Mouse (Mus musculus) heart, adult 2 months (tissue): ENCODE results near the gene Ccdc127. TPM values are rescaled to one million over a fixed set of nuclear protein-coding genes. Genes with fewer than 3 reads are reported as not detected.
A peak's percentile ranks its signal among the peaks of the same experiment; 100 is the strongest.

Experiments
- DNase-seq, 2 experiments: peaks; one replicate each; pipeline ENCODE4 v3.0.0; 2021
- H3K27ac ChIP-seq: fragments of 200-600 bp; 2 replicates; pipeline ENCODE4 v1.8.1; 2022
- H3K27me3 ChIP-seq: fragments of 200-500 bp; 2 replicates; pipeline ENCODE4 v1.6.1; 2012; ENCODE audit warnings: mild to moderate bottlenecking, low read length, inconsistent platforms, mixed read lengths; ENCODE audit not compliant: control insufficient read depth, insufficient read depth
- H3K36me3 ChIP-seq: fragments of 200-500 bp; 2 replicates; pipeline ENCODE4 v1.6.1; 2012; ENCODE audit warnings: low read length, inconsistent platforms; ENCODE audit not compliant: control insufficient read depth, insufficient read depth
- H3K4me1 ChIP-seq: fragments of 200-500 bp; 2 replicates; pipeline ENCODE4 v1.6.1; 2011; ENCODE audit warnings: low read length; ENCODE audit not compliant: control insufficient read depth, insufficient read depth
- H3K4me3 ChIP-seq: fragments of 200-600 bp; 2 replicates; pipeline ENCODE4 v1.8.1; 2022
- H3K79me2 ChIP-seq: fragments of 200-500 bp; replicated peaks from 2 replicates; pipeline ENCODE4 v1.6.1; 2012; ENCODE audit warnings: mild to moderate bottlenecking, inconsistent platforms, low read length, moderate library complexity, mixed read lengths; ENCODE audit not compliant: control insufficient read depth, insufficient read depth
- H3K9ac ChIP-seq: fragments of 200-500 bp; 2 replicates; pipeline ENCODE4 v1.6.1; 2012; ENCODE audit warnings: low read depth, mild to moderate bottlenecking, control low read depth, inconsistent platforms, low read length, mixed read lengths
- CTCF ChIP-seq: fragments of 200-600 bp; IDR thresholded peaks from 2 replicates; pipeline ENCODE4 v1.8.1; 2022; ENCODE audit warnings: antibody characterized with exemption, mild to moderate bottlenecking, moderate library complexity
- EP300 ChIP-seq: fragments of 200-500 bp; IDR thresholded peaks from 2 replicates; pipeline ENCODE4 v1.6.1; 2011; ENCODE audit warnings: low read depth, low read length, control low read depth; ENCODE audit not compliant: insufficient read depth
- POLR2A ChIP-seq: fragments of 200-500 bp; IDR thresholded peaks from 2 replicates; pipeline ENCODE4 v1.6.1; 2011; ENCODE audit warnings: mild to moderate bottlenecking, low read depth, low read length, control low read depth; ENCODE audit not compliant: insufficient read depth
- WGBS: fragments of 180-500 bp; shearing (Covaris S2); methylation state at CpG from one replicate; pipeline ENCODE4 v1.1.7; 2018; 5-methylcytosine and 5-hydroxymethylcytosine counted together
- intact Hi-C: fragments of 180-260 bp; cut with DNase I; formaldehyde crosslinking; loops from one replicate; pipeline ENCODE4 v1.15.1; 2025
- long read RNA-seq: library from polyadenylated mRNA; stranded (forward); transcript quantifications from one replicate; pipeline ENCODE4 v2.0.0, GENCODE M21; 2021
- polyA plus RNA-seq: library from polyadenylated mRNA; depleted of rRNA; stranded (reverse); fragments of >200 nt; gene quantifications from 2 replicates; pipeline ENCODE4 v1.2.3, GENCODE M21; 2012; rRNA removed
- total RNA-seq, 2 experiments: library from RNA; stranded (reverse); gene quantifications; 2 replicates each; pipeline ENCODE4 v1.2.3; 2021

Ccdc127 gene
- total RNA-seq: 10 to 100 TPM; 51.3 to 53.5 TPM
- polyA plus RNA-seq: 5.5 and 7.5 TPM in 2 replicates
- long read RNA-seq, full-length matches to known transcripts: 53 of 56 reads
- long read RNA-seq, partial matches to known transcripts: 1 of 56 reads
- long read RNA-seq, other reads (novel, unspliced or antisense): 2 of 56 reads

GRCm38 (mm10) chr13:74349566-74350434, at the start of gene Ccdc127, which contains the start of gene Sdha:
Gene Ccdc127, plus strand, starts transcription at chr13:74350309.
Gene Sdha, minus strand, starts transcription at chr13:74350280.
- Histone ChIP-seq H3K9ac (peak within 1 kb of the TSS; percentile 92), H3K79me2 (no peaks in the 10 kb centered on the region; the same call in 1 of the 2 replicates), H3K27ac (peak within 1 kb of the TSS; percentile 98), H3K4me1 (no peaks in the 10 kb centered on the region; the same call in 1 of the 2 replicates), H3K27me3 (no peaks in the 10 kb centered on the region), H3K36me3 (peaks cover 28% of the 10 kb centered on the region), H3K4me3 (peak within 1 kb of the TSS; percentile 79)
- TF ChIP-seq EP300: no peak
- TF ChIP-seq POLR2A: peak; percentile 97
- TF ChIP-seq CTCF: 0 out of 2 replicates have a peak, but pooled peaks have one; percentile 20
- under 1% methylated on average over 57 of the region's 57 CpGs for whole genome bisulfite sequencing
- DNase-seq: peak; percentile 96 to 98
- intact Hi-C loops: loop anchor here (5.0 to 10.0 kb wide), 2 partner anchors 115 to 173 kb away; no protein-coding TSS in a partner anchor

- no peaks in the 10 kb centered on the region for H3K4me1 ChIP-seq
- intact Hi-C loops: loop anchor here (1.0 to 10.0 kb wide), 6 partner anchors 94 to 586 kb away; partner anchors contain the start of gene Exoc3
- 27% methylated on average over 4 of the region's 4 CpGs for WGBS
- H3K36me3 ChIP-seq: no peaks in the 10 kb centered on the region
- no peak overlapping the region for H3K9ac ChIP-seq
- no peaks in the 10 kb centered on the region for H3K79me2 ChIP-seq
- TF ChIP-seq CTCF (peak; percentile 95), POLR2A (no peak), EP300 (peak; percentile 88)
- no peak overlapping the region for H3K27ac ChIP-seq
- DNase-seq: peak; percentile 58 to 78
- H3K4me3 ChIP-seq: no peak overlapping the region
- no peaks in the 10 kb centered on the region for H3K27me3 ChIP-seq
Observed at GRCm38 (mm10) chr13:74300925-74301606, 49.0 kb upstream of the Ccdc127 start.

GRCm38 (mm10) chr13:74301607-74301984, 48.5 kb upstream of the Ccdc127 start:
- Histone ChIP-seq H3K79me2 (no peaks in the 10 kb centered on the region), H3K4me3 (no peak overlapping the region), H3K27ac (no peak overlapping the region), H3K9ac (no peak overlapping the region), H3K4me1 (no peaks in the 10 kb centered on the region), H3K27me3 (no peaks in the 10 kb centered on the region), H3K36me3 (no peaks in the 10 kb centered on the region)
- WGBS: 64% methylated on average over 6 of the region's 6 CpGs
- no peak for DNase-seq
- intact Hi-C loops: loop anchor here (1.0 to 10.0 kb wide), 6 partner anchors 94 to 587 kb away; partner anchors contain the start of gene Exoc3
- no peak for TF ChIP-seq POLR2A
- TF ChIP-seq CTCF: no peak
- TF ChIP-seq EP300: no peak

GRCm38 (mm10) chr13:74302050-74303037, 47.8 kb upstream of the Ccdc127 start:
- H3K4me1 ChIP-seq: no peaks in the 10 kb centered on the region
- no peak overlapping the region for H3K27ac ChIP-seq
- H3K4me3 ChIP-seq: no peak overlapping the region
- DNase-seq: no peak
- no peak overlapping the region for H3K9ac ChIP-seq
- TF ChIP-seq CTCF: peak; percentile 42
- TF ChIP-seq POLR2A: no peak
- H3K79me2 ChIP-seq: no peaks in the 10 kb centered on the region
- intact Hi-C loops: loop anchor here (5.0 to 10.0 kb wide), 2 partner anchors 95 to 588 kb away; partner anchors contain the start of gene Exoc3
- no peaks in the 10 kb centered on the region for H3K27me3 ChIP-seq
- H3K36me3 ChIP-seq: no peaks in the 10 kb centered on the region
- WGBS: 83% methylated on average over 10 of the region's 10 CpGs

GRCm38 (mm10) chr13:74305380-74305779, 44.7 kb upstream of the Ccdc127 start:
- Histone ChIP-seq H3K36me3 (peaks cover 5% of the 10 kb centered on the region; the same call in 1 of the 2 replicates), H3K79me2 (no peaks in the 10 kb centered on the region), H3K9ac (no peak overlapping the region), H3K27ac (no peak overlapping the region), H3K4me1 (no peaks in the 10 kb centered on the region), H3K4me3 (no peak overlapping the region), H3K27me3 (no peaks in the 10 kb centered on the region)
- no peak for TF ChIP-seq POLR2A
- no peak for TF ChIP-seq CTCF
- TF ChIP-seq EP300: no peak
- no peak for DNase-seq
- intact Hi-C loops: loop anchor here (10.0 kb wide), 1 partner anchor 591 kb away; no protein-coding TSS in a partner anchor
- WGBS: 85% methylated on average over 6 of the region's 6 CpGs
